Mouse (Mus musculus): ENCODE results near the gene Arhgef17.
A peak's percentile ranks its signal among the peaks of the same experiment; 100 is the strongest.

Arhgef17 gene

DNA sequence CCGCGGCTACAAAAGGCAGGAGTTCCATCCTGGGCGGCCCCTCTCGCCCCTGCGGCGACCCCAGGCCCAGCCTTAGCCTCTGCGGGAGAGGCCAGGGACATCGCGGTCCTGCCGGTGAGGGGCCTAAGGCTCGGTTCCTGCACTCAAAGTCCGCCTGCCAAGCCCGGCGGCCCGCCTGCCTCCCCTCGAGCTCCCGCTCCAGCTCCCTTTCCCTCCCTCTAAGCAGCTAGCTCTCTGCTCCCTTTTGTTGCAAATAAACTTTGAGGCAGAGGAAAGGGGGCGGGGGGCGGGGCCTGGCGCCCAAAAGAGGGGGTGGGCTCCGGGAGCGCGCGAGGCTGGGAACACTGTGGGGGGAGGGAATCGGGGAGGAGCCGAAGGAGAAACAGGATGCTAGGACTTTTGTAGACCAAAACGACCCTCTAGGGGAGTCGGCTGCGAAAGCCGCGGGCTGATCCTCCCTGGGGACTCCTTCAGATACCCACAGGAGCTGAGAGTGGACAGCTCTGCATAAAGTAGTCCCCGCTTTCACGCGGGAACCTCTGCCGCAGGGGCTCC, at the start of gene Arhgef17:
Gene Arhgef17, minus strand, starts transcription at position 182 of the 555 bp plus-strand sequence.
- DNase-seq (ENCODE audit: low spot score): no peak

DNA sequence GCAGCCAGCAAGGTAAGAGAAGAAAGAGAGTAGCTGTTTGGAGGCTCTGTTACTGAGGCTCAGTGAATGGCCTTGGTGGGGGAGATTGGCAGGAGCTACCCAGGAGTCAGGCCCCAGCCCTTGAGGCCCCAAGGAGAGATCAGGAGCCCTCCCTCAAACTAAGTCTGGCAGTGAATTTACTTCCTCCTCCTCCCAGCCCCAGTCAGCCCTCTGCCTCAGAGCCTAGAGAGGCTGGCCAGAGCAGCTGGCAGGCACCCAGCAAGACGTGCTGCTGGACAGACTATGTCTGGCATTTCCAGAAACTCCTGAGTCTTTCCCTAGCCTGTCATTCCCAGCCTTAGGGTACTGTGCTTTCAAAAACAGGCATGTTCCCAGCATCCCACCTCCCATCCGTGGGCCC, 47.3 kb upstream of the Arhgef17 start:
- peak; percentile 81 for DNase-seq (ENCODE audit: low spot score)

DNA sequence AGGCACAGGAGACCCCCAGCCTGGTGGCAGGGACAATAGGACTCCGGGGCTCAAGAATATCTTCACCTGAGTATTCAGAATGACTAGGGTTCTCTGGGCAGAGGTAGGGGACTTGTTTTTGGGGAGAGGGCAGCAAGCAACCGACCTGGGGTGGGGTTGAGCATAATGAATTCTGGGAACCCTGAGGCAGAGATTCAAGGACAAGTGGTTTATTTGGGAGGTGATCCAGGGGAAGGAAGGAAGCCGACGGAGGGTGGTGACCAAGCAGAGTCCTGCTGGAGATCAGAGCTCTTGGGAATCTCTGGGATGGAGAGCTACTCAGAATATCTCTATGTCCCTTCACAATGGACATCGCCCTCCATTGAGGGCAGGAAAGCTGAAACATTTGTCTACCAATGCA, 46.3 kb upstream of the Arhgef17 start:
- DNase-seq (ENCODE audit: low spot score): no peak

DNA sequence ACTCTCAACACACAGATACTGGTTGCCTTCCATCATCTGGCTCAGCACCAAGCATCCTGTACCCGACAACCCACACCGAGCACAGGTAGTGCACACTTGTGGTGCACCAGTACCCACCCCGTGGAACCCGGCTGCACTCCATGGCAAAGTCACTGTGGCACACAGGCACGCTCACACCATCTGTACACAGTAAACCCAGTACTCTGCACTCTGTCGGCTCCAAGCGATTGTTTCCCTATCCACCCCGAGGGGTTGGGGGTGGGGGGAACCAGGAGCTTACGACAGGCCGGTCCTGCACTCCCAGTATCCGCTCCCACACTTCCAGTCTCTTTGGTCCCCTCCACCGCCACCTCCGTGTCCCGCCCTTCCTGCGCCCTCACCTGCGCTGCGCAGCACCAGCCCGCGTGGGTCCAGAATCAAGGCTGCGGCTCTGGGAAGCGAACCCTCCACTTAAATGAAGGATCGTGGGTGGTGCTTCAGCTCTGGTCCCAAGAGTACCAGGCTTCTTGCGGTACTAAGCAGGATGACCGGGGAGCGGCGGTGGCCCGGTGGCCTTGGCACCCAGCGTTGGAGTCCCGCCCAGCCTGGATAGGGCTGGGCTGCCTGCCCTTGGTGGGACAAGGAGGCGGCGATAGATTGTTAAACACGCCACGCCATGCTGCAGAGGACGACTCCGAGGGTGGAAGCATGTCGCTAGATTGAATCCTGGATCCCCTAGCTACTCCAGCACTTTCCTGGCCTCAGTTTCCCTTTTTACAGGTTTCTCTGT, 42.4 kb upstream of the Arhgef17 start, which contains the start of gene P2ry6:
Gene P2ry6, minus strand, starts transcription at position 515 of the 769 bp plus-strand sequence.
- DNase-seq (ENCODE audit: low spot score): no peak

DNA sequence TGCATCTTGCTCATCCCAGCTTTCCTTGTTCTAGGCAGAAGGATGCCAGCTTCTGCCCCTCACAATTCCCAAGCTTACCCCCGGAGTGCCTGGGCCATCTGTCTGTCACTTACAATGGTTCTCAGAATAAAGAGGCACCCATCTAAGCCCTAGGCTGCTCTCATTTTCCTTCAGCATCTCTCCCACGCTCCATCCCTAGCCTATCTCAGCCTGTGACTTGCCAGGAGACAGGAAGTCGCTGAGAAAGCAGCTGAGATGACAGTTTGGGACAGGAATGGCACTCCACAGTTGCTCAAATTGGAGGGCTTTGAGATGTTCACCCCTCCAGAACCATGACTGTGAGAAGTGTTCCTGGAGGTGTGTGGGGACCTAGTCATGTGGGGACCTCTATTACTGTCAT, 41.0 kb upstream of the Arhgef17 start:
- DNase-seq (ENCODE audit: low spot score): no peak

DNA sequence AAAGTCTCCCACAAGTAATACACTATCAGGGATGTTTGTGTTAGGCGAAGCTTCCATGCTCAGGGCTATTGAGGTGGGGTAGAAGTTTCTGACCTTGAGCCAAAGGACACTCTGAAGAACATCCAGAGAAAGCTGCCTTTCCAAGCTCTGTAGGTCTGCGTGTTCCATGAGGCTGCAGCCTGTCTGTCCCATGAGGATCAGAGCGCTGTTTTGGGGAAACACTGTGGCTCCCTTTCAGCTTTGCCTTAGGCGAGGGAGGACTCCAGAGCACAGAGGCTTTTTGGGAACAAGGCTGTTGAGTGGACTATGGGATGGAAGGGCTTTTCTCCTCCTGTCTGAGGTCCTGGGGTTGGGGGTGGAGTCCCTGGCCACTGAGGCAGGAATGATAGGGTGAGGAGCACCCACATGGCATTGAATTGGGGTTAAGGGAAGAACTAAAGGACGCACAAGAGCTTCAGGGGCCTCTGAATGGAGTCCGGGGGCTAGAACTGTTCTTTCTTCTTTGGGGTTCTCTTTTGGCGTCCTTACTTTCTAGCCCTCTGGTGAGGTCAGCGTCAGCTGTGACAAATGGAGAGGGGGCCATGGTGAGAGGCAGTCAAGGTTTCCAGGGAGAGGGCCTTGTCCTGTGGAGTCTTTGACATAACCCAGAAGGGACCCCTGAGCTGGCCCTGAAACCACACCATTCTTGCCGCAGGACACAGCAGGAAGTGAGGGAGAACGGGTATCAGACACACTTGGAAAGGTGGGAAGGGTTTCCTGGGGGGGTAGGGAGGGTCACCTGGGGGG, 37.2 kb upstream of the Arhgef17 start:
- DNase-seq (ENCODE audit: low spot score): no peak

DNA sequence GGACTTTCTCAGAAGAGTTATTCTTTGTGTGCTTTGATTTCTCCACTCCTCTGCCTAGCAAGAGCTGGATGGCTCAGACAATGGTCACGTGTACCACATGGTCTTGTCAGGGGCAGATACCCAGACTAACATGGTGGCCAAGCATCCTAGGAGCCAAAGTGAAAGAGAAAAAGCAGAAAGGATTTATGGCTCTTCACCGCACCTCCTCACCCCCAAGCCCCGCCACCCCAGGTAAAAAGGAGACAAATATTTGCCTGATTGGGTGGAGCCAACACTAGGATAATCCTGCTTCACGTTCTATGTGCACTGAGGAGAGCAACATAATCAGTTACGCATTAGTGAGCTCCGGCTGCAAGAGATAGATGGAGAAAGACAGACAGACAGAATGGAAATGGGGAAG, 36.5 kb upstream of the Arhgef17 start:
- no peak for DNase-seq (ENCODE audit: low spot score)

DNA sequence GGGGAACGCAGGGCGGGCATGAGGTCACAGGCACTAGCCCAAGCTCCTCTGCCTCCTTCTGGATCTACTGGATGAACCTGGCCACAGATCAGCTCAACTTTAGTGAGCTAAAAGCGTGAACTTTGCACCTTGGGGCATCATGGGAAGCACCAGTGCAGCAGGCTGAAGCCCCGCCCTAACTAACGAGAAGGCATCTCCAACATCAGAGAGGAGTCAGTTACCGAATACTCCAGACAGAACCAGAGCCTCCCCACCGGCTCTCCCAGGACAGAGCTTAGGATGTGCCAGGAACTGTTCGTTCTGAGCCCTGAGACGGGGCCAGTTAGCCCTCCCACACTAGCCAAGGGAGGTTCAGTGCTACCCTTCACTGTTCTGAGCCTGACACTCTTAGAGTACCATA, 35.9 kb upstream of the Arhgef17 start:
- no peak for DNase-seq (ENCODE audit: low spot score)

DNA sequence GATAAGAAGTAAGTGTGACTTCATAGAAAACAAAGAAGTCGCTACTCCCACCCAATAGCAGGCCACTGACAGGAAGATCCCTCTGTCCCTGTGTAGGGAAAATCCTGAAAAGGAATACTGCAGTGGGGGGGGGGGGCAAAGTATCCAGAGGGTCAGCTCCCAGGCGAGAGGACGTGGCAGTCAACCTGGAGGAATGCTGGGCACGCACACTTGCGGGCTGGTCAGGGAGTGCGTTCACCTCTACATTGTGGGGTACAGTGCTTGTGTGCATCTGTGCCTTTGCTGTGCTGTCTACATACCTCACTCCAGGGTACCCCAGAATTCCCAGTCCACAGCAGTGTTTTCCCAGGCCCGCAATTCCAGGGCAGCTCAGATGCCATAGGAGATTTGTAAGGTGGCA, 34.1 kb upstream of the Arhgef17 start:
- DNase-seq (ENCODE audit: low spot score): no peak

DNA sequence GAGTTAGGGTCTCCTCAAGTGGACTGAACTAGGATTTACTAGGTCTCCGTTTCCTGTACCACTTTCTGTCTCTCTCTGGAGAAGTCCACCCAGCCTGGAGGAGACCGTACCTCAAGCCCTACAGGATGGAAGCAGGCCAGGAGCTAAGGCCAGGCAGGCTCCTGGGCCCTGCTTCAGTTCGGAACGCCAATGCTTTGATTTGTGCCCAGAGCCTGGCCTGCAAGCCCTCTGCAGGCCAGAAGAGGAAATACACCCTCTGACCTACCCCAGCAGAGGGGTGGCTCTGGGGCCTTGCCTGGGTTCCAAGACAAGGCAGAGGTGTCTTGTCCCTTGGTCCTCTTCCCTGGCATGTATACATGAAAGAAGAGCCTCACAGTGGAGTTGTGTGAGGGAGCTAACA, 33.2 kb upstream of the Arhgef17 start:
- peak; percentile 33 for DNase-seq (ENCODE audit: low spot score)

DNA sequence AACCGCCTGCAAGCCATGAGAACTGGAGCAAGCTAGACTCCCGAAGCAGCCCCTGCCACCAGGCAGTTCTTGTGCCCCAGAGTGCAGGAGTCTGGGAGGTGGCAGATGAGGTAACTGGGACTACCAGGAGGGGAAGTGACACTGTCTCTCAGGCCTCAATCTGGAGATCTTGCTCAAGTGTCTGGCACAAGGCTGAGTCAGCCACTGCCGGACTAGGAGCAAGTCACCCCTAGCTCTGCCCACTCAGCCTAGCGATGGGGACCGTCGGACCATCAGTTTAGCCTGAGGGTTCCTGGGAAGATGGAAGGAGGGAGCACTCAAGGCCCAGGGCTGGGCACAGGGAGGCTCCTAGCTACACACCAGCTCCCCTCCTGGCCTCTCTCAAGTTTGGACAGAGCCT, 32.3 kb upstream of the Arhgef17 start:
- peak; percentile 53 for DNase-seq (ENCODE audit: low spot score)

DNA sequence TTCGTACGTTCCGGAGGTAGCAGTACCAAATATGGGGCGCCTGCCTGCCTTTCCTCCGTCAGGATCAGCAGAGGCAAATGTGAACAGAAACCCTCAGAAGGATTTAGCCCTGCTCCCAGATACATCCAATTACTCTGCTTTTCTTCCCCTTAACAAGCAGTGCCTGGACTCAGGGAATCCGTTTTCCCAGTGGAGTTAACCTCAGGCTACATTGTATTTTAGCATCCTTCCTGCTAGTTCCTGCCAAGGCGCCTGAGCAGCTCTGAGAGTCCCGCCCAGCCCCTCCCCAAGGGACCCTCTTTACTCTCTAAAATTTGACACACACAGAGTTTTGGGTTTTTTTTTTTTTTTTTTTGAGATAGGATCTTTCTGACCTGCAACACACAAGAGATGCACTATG, 31.5 kb upstream of the Arhgef17 start:
- DNase-seq (ENCODE audit: low spot score): no peak

DNA sequence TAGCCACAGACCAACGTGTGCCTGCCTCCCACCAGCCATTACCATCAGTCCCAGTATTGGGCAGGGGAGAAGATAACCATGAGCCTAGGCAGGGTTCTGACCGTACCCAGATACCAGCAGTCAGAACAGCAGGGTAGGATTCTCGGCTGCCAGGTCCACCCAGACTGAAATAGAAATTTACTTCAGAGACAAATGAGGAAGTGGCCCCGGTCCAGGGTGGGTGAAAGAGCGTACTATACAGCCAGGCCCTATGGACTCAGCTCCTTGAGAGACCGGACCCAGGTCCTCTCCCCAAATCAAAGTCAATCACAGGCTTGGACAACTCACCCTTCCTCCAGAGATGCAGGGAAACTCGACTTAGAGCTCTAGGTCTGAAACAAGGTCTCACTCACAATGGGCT, 29.2 kb upstream of the Arhgef17 start:
- DNase-seq (ENCODE audit: low spot score): no peak

DNA sequence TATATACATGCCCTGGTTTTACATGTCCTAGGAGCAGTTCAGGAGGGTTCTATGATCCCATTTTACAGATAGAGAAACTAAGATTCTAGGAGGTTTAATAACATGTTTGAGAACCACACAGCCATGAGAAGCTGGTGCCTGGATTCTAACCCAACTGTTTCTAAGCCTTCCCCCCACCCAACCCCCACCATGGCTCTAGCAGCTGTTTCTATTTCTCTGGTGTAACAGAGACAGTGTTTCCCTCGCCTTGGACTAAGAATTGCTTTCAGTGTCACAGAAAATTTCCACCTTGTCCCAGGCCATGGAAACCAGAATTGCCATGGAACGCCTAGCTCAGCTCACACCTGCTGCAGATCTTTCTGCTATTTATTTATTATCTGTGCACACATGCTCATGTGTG, 28.6 kb upstream of the Arhgef17 start:
- DNase-seq (ENCODE audit: low spot score): no peak

DNA sequence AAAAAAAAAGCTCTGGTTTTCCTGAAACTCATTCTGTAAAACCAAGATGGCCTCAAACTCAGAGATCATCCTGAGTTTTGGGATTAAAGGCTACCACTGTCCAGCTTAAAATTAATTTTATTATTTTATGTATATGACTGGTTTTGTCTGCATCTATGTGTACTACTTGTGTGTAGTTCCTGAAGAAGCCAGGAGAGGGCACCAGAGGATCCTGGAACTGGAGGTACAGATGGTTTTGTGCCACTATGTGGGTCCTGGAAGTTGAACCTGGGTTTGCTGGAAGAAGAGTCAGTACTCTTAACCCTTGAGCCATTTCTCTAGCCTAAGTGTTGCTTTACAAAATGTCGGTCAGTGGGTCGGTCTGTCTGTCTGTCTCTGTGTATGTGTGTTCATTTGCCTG, 26.5 kb upstream of the Arhgef17 start:
- DNase-seq (ENCODE audit: low spot score): no peak

DNA sequence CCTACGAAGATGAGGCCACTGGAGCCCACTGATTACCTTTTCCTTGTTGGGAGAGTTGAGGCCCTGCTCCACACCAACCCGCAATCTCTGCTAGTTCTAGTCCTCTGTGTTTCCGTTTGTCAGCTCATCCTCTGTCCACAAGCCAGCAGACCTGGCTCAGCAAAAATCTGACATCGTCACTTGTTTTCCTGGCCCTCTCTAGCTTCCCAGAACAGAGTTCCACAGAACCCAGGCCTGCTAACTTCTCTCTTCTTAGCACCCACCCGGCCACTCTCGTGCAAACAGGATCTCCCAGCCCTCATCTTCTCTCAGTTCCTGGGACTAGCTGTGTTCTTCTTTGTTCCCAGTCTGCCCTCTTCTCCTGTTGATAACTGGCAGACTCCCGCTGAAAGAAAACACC, 20.8 kb upstream of the Arhgef17 start:
- DNase-seq (ENCODE audit: low spot score): no peak

DNA sequence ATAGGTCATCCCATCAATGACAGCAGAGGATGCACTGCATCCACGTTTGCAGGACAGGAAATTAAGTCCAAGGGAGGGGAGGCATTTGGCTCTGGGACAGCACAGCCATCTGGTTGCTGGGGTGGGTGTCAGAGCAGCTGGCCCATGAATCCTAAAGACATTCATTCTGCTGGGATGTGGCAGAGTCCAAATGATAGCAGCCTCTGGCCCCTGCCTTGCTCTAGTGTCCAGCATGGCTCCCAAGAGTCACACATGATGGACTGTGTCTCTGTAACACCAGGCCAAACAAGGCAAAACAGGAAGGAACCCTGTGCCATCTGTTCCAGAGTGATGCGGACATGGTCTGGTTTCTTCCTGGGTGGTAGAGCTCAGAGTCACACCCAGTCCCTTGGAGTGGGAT, 20.0 kb upstream of the Arhgef17 start:
- DNase-seq (ENCODE audit: low spot score): peak; percentile 42

DNA sequence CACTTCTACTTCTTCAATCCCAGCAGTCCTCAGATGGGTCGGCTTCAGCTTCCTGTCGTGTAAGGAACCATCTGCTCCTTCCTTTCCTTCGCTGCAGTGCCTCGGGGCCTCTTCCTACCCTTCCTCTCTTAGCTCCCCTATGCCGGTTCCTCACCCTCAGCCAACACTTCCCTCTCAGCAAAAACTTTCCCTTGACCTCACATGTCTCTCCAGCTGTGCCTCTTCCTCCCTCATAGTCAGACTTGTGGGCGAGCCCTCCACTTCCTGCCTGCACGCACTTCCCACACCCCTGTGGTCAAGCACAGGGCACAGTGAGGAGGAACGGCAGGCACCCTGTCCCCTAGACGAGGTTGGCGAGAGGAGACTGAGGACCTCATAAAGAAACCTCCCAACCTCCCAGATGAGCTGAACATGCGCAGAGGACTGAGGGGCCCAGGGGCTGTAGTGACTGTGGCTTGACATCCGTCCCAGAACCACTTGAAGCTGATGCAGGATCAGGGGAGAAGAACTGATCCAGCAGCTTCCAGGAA, 18.6 kb upstream of the Arhgef17 start:
- peak; percentile 69 for DNase-seq (ENCODE audit: low spot score)

DNA sequence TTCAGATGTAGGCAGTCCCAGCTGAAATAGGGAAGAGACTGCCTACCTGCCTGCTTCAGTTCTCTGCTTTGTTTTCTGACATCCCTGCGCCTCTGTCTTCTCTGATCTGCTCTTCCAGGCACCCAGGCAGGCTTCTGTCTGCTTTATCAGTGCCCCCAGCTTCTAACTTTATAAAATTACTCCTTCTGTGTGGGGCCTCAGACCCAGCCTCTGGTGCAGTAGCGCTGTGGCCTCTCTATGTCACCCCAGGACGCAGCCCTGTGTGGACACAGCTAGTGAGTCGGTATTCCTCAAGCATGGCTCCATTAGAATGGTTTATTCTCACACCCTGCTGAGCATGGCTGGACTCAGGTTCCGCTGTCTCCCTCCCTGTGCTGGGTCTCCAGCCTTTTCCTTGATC, 18.1 kb upstream of the Arhgef17 start:
- no peak for DNase-seq (ENCODE audit: low spot score)

DNA sequence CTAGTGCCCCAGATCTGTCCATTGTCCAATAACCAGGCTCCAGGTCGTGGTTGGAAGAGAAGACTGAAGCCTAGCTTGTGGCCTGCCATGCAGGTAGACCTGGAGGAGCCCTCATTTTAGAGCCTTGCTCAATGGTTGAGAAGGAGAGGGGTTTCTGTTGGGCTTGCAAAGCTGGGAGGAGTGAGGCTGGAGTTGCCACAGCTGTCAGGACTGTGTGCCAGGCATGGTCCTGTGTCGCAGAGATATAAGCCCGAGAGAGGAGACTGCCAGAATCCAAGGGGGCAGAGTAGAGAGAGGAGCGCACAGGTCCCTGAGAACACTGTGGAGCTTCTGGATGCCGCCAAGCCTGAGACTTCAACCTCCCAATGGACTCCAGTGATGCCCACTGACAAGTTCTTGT, 12.8 kb upstream of the Arhgef17 start:
- no peak for DNase-seq (ENCODE audit: low spot score)

DNA sequence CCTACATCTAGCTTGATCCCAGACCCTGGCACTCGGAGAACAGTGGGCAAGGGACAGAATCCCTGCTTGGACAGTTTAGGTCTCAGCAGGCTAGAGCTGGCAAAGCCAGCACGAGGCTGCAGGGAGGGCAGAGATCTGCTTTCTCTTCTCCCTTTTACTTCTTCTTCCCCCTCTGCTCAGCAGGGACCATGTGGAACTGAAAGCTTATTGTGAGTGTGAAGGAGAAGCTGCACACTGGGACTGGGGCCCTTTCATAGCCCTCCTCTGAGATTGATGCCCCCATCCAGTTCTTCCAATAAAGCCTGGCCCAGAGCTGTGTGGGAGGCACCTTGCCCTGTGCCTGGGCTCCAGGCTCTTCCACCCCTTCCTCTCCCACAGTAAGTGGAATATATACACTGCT, 12.4 kb upstream of the Arhgef17 start:
- DNase-seq (ENCODE audit: low spot score): no peak

DNA sequence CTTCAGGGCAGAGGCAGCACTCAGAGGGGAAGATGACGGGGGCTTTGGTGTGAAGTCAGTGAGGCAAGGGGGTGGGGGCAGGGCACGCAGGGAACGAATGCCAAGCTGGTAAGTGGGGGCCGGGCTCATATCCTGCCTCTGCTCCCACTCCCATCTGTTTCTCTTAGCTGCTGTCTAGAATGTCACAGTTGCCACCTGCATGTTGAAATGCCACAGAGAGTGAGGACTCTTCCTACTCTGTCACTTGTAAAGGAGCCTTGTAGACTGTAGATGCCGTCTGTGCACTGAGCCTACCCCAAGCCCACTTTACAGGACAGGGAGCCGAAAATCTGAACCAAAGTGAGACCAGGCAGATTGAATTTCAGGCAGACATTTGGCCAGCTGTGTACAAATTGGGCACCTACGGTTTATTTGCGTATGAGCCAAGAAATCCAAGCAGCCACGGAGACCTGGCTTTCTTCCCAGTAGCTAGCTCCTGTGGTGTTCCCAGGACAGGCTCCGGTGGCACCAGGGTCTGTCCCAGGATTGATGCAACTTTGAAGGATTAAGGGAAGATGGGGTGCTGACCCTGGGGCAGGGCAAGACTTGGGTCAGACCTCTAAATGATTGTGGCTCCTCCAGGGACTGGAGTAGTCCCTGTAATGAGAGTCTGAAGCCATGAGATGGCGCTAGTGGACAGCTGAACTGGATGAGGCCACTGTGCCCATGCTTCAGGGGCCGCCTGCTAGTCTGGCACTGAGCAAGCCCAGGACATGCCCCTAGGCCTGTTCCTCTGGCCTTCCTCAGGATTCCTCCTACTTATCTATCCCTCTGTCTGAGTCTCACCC, 11.1 kb upstream of the Arhgef17 start:
- DNase-seq (ENCODE audit: low spot score): peak; percentile 62
